Mouse (Mus musculus) ES-Bruce4 (cell line): ENCODE measurements around the gene Sost. TPM values are rescaled to one million over a fixed set of nuclear protein-coding genes. Genes with fewer than 3 reads are reported as not detected.
A peak's percentile ranks its signal among the peaks of the same experiment; 100 is the strongest.

Source experiments
- H3K27ac ChIP-seq: 2 replicates; pipeline ENCODE4 v1.5.1; 2012; ENCODE audit warnings: low read length, inconsistent platforms; ENCODE audit not compliant: insufficient read depth
- H3K27me3 ChIP-seq: 2 replicates; pipeline ENCODE4 v1.6.1; 2012; ENCODE audit warnings: mild to moderate bottlenecking, low read length, inconsistent platforms; ENCODE audit not compliant: control insufficient read depth, poor library complexity, insufficient read depth, severe bottlenecking
- H3K36me3 ChIP-seq: 2 replicates; pipeline ENCODE4 v1.6.1; 2012; ENCODE audit warnings: inconsistent platforms, mild to moderate bottlenecking, low read length, moderate library complexity; ENCODE audit not compliant: control insufficient read depth, poor library complexity, insufficient read depth, severe bottlenecking
- H3K4me1 ChIP-seq: one replicate; pipeline ENCODE4 v1.8.1; 2011; ENCODE audit warnings: low read length; ENCODE audit not compliant: control insufficient read depth, insufficient read depth
- H3K4me3 ChIP-seq: 2 replicates; pipeline ENCODE4 v1.5.1; 2011; ENCODE audit warnings: low read depth, mild to moderate bottlenecking, low read length
- H3K9ac ChIP-seq: 2 replicates; pipeline ENCODE4 v1.6.1; 2012; ENCODE audit warnings: low read depth, mild to moderate bottlenecking, inconsistent platforms; ENCODE audit not compliant: poor library complexity, severe bottlenecking
- H3K9me3 ChIP-seq: replicated peaks from 2 replicates; pipeline ENCODE4 v1.6.1; 2012; ENCODE audit warnings: mild to moderate bottlenecking, low read length, inconsistent platforms; ENCODE audit not compliant: control insufficient read depth, poor library complexity, insufficient read depth, severe bottlenecking
- CTCF ChIP-seq: IDR thresholded peaks from one replicate; pipeline ENCODE4 v1.8.1; 2011; ENCODE audit warnings: low read depth, low read length
- EP300 ChIP-seq: IDR thresholded peaks from 2 replicates; pipeline ENCODE4 v1.6.1; 2011; ENCODE audit warnings: low read depth, low read length; ENCODE audit not compliant: insufficient read depth
- POLR2A ChIP-seq: IDR thresholded peaks from one replicate; pipeline ENCODE4 v1.8.1; 2011; ENCODE audit warnings: low read length; ENCODE audit not compliant: insufficient read depth
- polyA plus RNA-seq: library from polyadenylated mRNA; stranded (reverse); fragments of >200 nt; gene quantifications from 2 replicates; pipeline ENCODE4 v1.2.4, GENCODE M21; 2011; ENCODE audit warnings: low read depth; ENCODE audit not compliant: missing spikeins, insufficient read depth, insufficient read length

The Sost gene
- polyA plus RNA-seq, 1 experiment, result not detected

DNA sequence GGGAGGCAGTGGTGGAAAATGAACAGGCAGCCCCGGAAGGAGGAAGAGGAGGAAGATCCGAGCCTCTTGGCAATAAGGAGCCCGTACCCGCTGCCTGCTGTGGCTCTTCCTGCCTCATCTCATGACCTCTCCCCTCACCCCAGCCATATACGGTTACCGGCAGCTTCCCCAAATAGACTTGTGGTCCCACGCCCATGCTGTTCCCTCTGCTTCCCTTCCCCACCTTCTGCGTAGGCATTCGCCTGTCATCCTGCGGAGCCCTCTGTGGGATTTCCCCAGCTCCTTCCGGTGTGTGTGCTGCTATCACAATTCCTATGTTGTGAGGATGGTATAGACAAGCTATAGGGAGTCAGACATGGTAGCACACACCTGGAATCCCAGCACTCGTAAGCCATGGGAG is 15.0 kb upstream of the Sost start:
- Histone ChIP-seq H3K36me3 (no peaks in the 10 kb centered on the region), H3K4me1 (peaks cover 6% of the 10 kb centered on the region), H3K9me3 (no peaks in the 10 kb centered on the region), H3K27me3 (no peaks in the 10 kb centered on the region), H3K9ac (no peak overlapping the region), H3K4me3 (no peak overlapping the region), H3K27ac (no peak overlapping the region)
- no peak for TF ChIP-seq EP300
- no peak for TF ChIP-seq CTCF
- no peak for TF ChIP-seq POLR2A

DNA sequence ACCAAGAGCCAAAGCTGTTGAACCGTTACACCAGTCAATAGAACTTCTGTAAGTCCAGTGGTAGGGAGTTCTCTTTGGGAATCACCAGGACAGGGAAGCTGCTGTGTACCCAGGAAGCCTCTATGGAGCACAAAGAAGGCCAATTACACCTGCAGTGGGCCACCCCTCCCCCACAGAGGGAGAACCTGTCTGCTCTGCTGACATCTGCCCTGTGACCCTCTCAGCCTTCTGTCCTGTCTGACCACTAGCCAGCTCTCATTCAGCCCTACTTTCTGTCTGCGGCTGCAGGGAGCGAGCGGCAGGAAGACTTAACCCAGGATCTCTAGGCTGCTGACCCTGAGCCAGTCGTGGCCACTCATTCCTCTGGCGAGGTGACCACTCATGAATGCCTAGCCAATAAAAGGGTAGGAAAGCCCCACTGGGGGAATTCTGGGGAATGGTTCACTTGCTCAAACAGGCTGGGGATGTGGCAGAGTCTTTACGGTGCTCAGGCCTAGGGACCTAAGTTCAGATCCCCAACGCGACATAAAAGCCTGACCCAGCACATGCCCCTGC is 13.9 kb upstream of the Sost start:
- Histone ChIP-seq H3K36me3 (no peaks in the 10 kb centered on the region), H3K9ac (no peak overlapping the region), H3K9me3 (no peaks in the 10 kb centered on the region), H3K4me1 (peaks cover 6% of the 10 kb centered on the region), H3K27me3 (no peaks in the 10 kb centered on the region), H3K4me3 (no peak overlapping the region), H3K27ac (no peak overlapping the region)
- TF ChIP-seq EP300 (no peak), POLR2A (no peak), CTCF (no peak)

DNA sequence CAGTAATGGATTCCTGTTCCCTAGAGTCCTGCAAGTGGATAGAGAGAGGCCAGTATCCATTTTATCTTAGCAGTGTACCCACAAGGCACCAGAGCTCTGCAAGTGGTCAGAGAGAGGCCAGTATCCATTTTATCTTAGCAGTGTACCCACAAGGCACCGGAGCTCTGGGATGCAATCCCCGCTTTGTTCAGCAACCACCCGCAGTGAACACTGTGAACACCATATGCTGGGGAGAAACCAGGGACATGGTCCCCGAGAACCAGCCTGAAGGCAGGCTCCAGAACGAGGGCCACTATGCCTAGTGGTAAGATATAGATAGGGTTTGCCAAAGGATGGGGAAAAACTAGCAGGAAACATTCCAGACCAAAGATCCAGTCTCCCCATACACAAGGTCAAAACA is 12.3 kb upstream of the Sost start:
- Histone ChIP-seq H3K4me1 (peaks cover 6% of the 10 kb centered on the region), H3K27ac (no peak overlapping the region)
- TF ChIP-seq EP300 (no peak), CTCF (no peak), POLR2A (no peak)

DNA sequence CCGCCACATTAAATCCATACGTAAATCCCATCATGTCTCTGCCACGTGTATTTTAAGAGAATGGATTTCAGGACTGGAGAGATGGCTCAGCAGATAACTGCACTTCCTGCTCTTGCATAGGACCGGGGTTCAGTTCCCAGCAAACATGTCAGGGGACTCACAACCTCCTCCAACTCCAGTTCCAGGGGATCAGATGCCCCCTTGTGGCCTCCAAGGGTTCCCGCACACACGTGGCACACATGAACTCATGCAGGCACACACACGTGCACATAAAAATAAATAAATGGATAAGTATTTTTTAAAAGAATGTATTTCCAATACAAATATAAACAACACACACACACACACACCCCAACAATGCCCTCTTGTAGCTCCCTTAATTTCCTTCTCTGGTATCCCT is 10.1 kb upstream of the Sost start:
- no peaks in the 10 kb centered on the region for H3K27me3 ChIP-seq
- peaks cover 3% of the 10 kb centered on the region; the same call in 1 of the 2 replicates for H3K36me3 ChIP-seq
- H3K4me1 ChIP-seq, result peaks cover 1% of the 10 kb centered on the region
- no peaks in the 10 kb centered on the region for H3K9me3 ChIP-seq
- no peak overlapping the region for H3K4me3 ChIP-seq
- no peak overlapping the region for H3K9ac ChIP-seq
- TF ChIP-seq EP300, result no peak
- no peak for TF ChIP-seq POLR2A
- TF ChIP-seq CTCF, result peak; percentile 16
- no peak overlapping the region for H3K27ac ChIP-seq

More for the DNA sequence above, 12.3 kb upstream of the Sost start:
- Histone ChIP-seq H3K4me3 (no peak overlapping the region), H3K36me3 (peaks cover 2% of the 10 kb centered on the region; the same call in 1 of the 2 replicates), H3K27me3 (no peaks in the 10 kb centered on the region), H3K9me3 (no peaks in the 10 kb centered on the region), H3K9ac (no peak overlapping the region)

DNA sequence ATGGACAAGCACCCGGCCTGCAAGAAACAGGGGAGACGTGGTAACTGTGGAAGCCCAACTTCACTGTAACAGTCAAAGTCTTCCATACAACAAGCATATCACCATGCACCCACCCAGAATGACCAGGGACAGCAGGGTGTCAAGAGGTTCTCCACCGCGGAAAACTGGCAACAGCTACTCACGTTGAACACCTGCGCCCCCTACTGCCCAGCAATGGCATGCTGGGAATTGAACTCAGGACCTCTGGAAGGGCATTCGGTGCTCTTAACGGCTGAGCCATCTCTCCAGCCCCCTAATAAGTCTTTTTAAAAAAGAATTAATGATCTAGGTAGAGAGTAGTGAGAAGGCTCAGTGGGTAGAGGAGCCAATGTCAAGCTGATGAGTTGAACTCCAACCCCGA is 8.1 kb upstream of the Sost start:
- Histone ChIP-seq H3K4me3 (no peak overlapping the region), H3K9ac (no peak overlapping the region), H3K36me3 (peaks cover 3% of the 10 kb centered on the region; the same call in 1 of the 2 replicates), H3K27me3 (no peaks in the 10 kb centered on the region), H3K9me3 (no peaks in the 10 kb centered on the region), H3K27ac (no peak overlapping the region), H3K4me1 (no peaks in the 10 kb centered on the region)
- TF ChIP-seq EP300 (no peak), POLR2A (no peak), CTCF (peak; percentile 86)

DNA sequence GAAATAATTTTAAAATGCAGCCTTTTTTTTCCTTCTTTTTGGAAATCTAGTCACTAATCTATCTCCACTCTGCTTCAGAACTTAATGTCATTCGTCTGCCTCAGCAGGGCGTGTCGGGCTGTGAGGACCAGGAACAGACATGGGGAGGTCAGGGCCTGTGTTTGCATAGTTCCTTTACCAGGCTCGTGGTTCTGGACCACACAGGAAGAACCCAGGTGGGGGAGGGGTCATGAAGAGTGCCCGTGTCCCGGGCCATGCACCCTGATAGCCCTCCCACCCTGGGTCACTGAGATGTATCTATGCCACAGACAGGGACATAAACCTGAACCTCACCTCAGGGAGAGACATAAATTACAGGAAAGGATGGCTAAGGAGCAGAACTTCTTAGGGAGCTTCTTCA is 7.4 kb upstream of the Sost start:
- peaks cover 3% of the 10 kb centered on the region; the same call in 1 of the 2 replicates for H3K36me3 ChIP-seq
- H3K27me3 ChIP-seq, result no peaks in the 10 kb centered on the region
- no peaks in the 10 kb centered on the region for H3K9me3 ChIP-seq
- TF ChIP-seq CTCF, result no peak
- TF ChIP-seq EP300, result no peak
- TF ChIP-seq POLR2A, result no peak
- no peak overlapping the region for H3K4me3 ChIP-seq
- no peaks in the 10 kb centered on the region for H3K4me1 ChIP-seq
- H3K27ac ChIP-seq, result no peak overlapping the region
- H3K9ac ChIP-seq, result no peak overlapping the region
